Mouse (Mus musculus): ENCODE data around the gene Borcs7. TPM values are rescaled to one million over a fixed set of nuclear protein-coding genes. Genes with fewer than 3 reads are reported as not detected.
A peak's percentile ranks its signal among the peaks of the same experiment; 100 is the strongest.

Borcs7 gene
- polyA plus RNA-seq, 1 experiment: 6.2 TPM

- no peak overlapping the region for H3K4me3 ChIP-seq (replicated peaks; ENCODE audit: control insufficient read depth, low read depth, low read length)
- H3K27ac ChIP-seq (ENCODE audit: control insufficient read depth, insufficient read depth, low read depth, low read length, poor library complexity): no peak overlapping the region
- WGBS: 81% methylated on average over 12 of the region's 12 CpGs
- peaks cover 1% of the 10 kb centered on the region for H3K4me1 ChIP-seq (ENCODE audit: control insufficient read depth, insufficient read depth, low read length)
- no peak for TF ChIP-seq POLR2A (IDR thresholded peaks at IDR 0.05; ENCODE audit: borderline replicate concordance, control insufficient read depth, low read depth, low read length)
- no peak for TF ChIP-seq CTCF (IDR thresholded peaks at IDR 0.05; ENCODE audit: control insufficient read depth, insufficient read depth, low read length)
Measured at GRCm38 (mm10) chr19:46646041-46646481, 43.6 kb upstream of the Borcs7 start.

DNA sequence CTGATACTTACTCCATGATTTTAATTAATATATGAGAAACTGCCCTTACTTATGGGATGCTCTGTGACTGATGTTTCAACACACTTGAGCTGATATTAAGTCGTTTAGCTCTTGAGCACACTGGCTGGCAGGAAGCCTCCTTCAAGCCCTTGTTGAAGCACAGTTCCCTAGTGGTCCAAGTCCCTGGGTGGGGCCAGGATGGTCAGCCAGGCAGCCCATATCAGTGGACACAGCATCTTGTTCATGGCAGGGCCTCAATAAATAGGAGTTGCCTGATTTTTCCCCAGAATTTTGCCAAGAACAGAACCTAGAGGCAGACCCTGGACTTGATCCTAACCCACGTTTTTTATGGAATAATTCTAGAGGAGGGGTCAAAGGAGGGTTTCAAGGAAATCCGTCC, 42.5 kb upstream of the Borcs7 start:
- Histone ChIP-seq H3K4me1 (ENCODE audit: control insufficient read depth, insufficient read depth, low read length) (peaks cover 1% of the 10 kb centered on the region), H3K27ac (ENCODE audit: control insufficient read depth, insufficient read depth, low read depth, low read length, poor library complexity) (no peak overlapping the region), H3K4me3 (replicated peaks; ENCODE audit: control insufficient read depth, low read depth, low read length) (no peak overlapping the region)
- TF ChIP-seq POLR2A (IDR thresholded peaks at IDR 0.05; ENCODE audit: borderline replicate concordance, control insufficient read depth, low read depth, low read length) (no peak), CTCF (IDR thresholded peaks at IDR 0.05; ENCODE audit: control insufficient read depth, insufficient read depth, low read length) (no peak)
- whole genome bisulfite sequencing: 62% methylated on average over 3 of the region's 3 CpGs

GRCm38 (mm10) chr19:46647850-46648249, 41.9 kb upstream of the Borcs7 start:
- WGBS: 71% methylated on average over 8 of the region's 8 CpGs
- Histone ChIP-seq H3K4me3 (replicated peaks; ENCODE audit: control insufficient read depth, low read depth, low read length) (no peak overlapping the region), H3K4me1 (ENCODE audit: control insufficient read depth, insufficient read depth, low read length) (peaks cover 1% of the 10 kb centered on the region), H3K27ac (ENCODE audit: control insufficient read depth, insufficient read depth, low read depth, low read length, poor library complexity) (no peak overlapping the region)
- TF ChIP-seq CTCF (IDR thresholded peaks at IDR 0.05; ENCODE audit: control insufficient read depth, insufficient read depth, low read length) (no peak), POLR2A (IDR thresholded peaks at IDR 0.05; ENCODE audit: borderline replicate concordance, control insufficient read depth, low read depth, low read length) (no peak)

- no peak overlapping the region for H3K27ac ChIP-seq (ENCODE audit: control insufficient read depth, insufficient read depth, low read depth, low read length, poor library complexity)
- TF ChIP-seq CTCF (IDR thresholded peaks at IDR 0.05; ENCODE audit: control insufficient read depth, insufficient read depth, low read length) (no peak), POLR2A (IDR thresholded peaks at IDR 0.05; ENCODE audit: borderline replicate concordance, control insufficient read depth, low read depth, low read length) (no peak)
Measured at GRCm38 (mm10) chr19:46648565-46648964, 41.1 kb upstream of the Borcs7 start.

DNA sequence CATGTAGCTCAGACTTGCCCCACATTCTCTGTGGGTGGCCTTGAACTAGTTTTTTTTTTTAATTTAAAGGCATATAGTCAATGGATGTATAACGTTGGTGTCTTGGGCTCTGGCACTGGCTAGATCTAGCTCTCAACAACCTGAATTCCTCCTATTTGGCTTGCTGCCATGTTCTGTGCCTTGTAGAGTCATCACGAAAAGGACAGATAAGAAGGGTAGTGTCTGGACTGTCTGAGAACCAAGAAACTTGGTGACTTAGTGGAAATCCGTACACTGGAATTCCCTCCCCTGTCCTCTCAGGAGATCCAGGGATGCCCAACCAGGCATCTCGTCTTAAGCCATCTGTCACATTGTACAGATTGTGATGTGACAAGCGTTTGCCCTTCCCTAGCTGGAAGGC, 36.5 kb upstream of the Borcs7 start:
- TF ChIP-seq CTCF (IDR thresholded peaks at IDR 0.05; ENCODE audit: control insufficient read depth, insufficient read depth, low read length): no peak
- no peak for TF ChIP-seq POLR2A (IDR thresholded peaks at IDR 0.05; ENCODE audit: borderline replicate concordance, control insufficient read depth, low read depth, low read length)
- 53% methylated on average over 5 of the region's 5 CpGs for WGBS
- H3K4me3 ChIP-seq (replicated peaks; ENCODE audit: control insufficient read depth, low read depth, low read length): no peak overlapping the region
- peak overlapping the region; percentile 72 for H3K27ac ChIP-seq (ENCODE audit: control insufficient read depth, insufficient read depth, low read depth, low read length, poor library complexity)
- H3K4me1 ChIP-seq (ENCODE audit: control insufficient read depth, insufficient read depth, low read length): peaks cover 4% of the 10 kb centered on the region; the same call in 1 of the 2 replicates

More at GRCm38 (mm10) chr19:46648565-46648964, 41.1 kb upstream of the Borcs7 start:
- H3K4me3 ChIP-seq (replicated peaks; ENCODE audit: control insufficient read depth, low read depth, low read length): no peak overlapping the region
- H3K4me1 ChIP-seq (ENCODE audit: control insufficient read depth, insufficient read depth, low read length): peaks cover 2% of the 10 kb centered on the region
- 28% methylated on average over 14 of the region's 14 CpGs for WGBS

DNA sequence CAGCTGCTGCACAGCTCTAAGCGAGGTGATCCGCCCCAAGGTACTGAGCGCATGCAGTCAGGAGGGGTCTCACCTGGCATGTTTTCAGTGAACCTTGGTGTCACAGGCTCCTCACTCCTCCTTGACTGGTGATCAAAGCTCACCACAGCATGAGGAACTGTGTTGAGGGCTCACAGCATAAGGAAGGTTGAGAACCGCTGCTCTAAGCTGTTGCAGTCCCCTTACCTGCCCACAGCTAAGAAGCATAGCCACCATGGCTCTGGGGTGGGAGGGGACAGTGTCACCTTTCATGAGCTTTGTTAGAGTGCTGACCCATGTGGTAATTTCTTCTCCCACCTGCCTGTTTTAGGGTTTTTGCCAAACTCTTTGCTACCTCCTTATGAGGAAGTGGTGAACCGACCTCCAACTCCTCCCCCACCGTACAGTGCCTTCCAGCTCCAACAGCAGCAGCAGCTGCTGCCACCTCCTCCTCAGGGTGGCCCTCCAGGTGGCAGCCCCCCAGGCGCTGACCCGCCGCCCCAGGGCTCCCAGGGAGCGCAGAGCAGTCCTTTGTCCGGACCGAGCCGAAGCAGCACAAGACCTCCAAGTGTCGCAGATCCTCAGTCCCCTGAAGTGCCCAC, 36.0 kb upstream of the Borcs7 start:
- WGBS: 42% methylated on average over 14 of the region's 14 CpGs
- Histone ChIP-seq H3K4me1 (ENCODE audit: control insufficient read depth, insufficient read depth, low read length) (peaks cover 4% of the 10 kb centered on the region; the same call in 1 of the 2 replicates), H3K4me3 (replicated peaks; ENCODE audit: control insufficient read depth, low read depth, low read length) (no peak overlapping the region), H3K27ac (ENCODE audit: control insufficient read depth, insufficient read depth, low read depth, low read length, poor library complexity) (peak overlapping the region; percentile 72)
- TF ChIP-seq CTCF (IDR thresholded peaks at IDR 0.05; ENCODE audit: control insufficient read depth, insufficient read depth, low read length): no peak
- TF ChIP-seq POLR2A (IDR thresholded peaks at IDR 0.05; ENCODE audit: borderline replicate concordance, control insufficient read depth, low read depth, low read length): no peak

- Histone ChIP-seq H3K4me3 (replicated peaks; ENCODE audit: control insufficient read depth, low read depth, low read length) (no peak overlapping the region), H3K27ac (ENCODE audit: control insufficient read depth, insufficient read depth, low read depth, low read length, poor library complexity) (peak overlapping the region; percentile 67), H3K4me1 (ENCODE audit: control insufficient read depth, insufficient read depth, low read length) (peaks cover 4% of the 10 kb centered on the region; the same call in 1 of the 2 replicates)
- WGBS: 72% methylated on average over 10 of the region's 10 CpGs
- TF ChIP-seq POLR2A (IDR thresholded peaks at IDR 0.05; ENCODE audit: borderline replicate concordance, control insufficient read depth, low read depth, low read length) (no peak), CTCF (IDR thresholded peaks at IDR 0.05; ENCODE audit: control insufficient read depth, insufficient read depth, low read length) (no peak)
Measured at GRCm38 (mm10) chr19:46655626-46656025, 34.1 kb upstream of the Borcs7 start.

GRCm38 (mm10) chr19:46656151-46656840, 33.4 kb upstream of the Borcs7 start:
- Histone ChIP-seq H3K4me1 (ENCODE audit: control insufficient read depth, insufficient read depth, low read length) (peaks cover 4% of the 10 kb centered on the region; the same call in 1 of the 2 replicates), H3K27ac (ENCODE audit: control insufficient read depth, insufficient read depth, low read depth, low read length, poor library complexity) (peak overlapping the region; percentile 67; the same call in 1 of the 2 replicates), H3K4me3 (replicated peaks; ENCODE audit: control insufficient read depth, low read depth, low read length) (no peak overlapping the region)
- no peak for TF ChIP-seq CTCF (IDR thresholded peaks at IDR 0.05; ENCODE audit: control insufficient read depth, insufficient read depth, low read length)
- TF ChIP-seq POLR2A (IDR thresholded peaks at IDR 0.05; ENCODE audit: borderline replicate concordance, control insufficient read depth, low read depth, low read length): no peak
- 90% methylated on average over 21 of the region's 21 CpGs for WGBS
